Mouse (Mus musculus) cerebellum, postnatal 10 days (tissue): Measurements from ENCODE around the gene Pde11a.

Source experiments
- DNase-seq, 2 experiments: peaks; one replicate each; pipeline ENCODE4 v3.0.0; 2021; ENCODE audit warnings: mixed read lengths in 2 of 2

The Pde11a gene

GRCm38 (mm10) chr2:76051385-76051784 lies 287.2 kb downstream of the Pde11a start:
- no peak for DNase-seq

GRCm38 (mm10) chr2:76050911-76051310 lies 287.7 kb downstream of the Pde11a start:
- DNase-seq, result no peak

GRCm38 (mm10) chr2:76050092-76050491 lies 288.5 kb downstream of the Pde11a start:
- DNase-seq, result no peak

DNA sequence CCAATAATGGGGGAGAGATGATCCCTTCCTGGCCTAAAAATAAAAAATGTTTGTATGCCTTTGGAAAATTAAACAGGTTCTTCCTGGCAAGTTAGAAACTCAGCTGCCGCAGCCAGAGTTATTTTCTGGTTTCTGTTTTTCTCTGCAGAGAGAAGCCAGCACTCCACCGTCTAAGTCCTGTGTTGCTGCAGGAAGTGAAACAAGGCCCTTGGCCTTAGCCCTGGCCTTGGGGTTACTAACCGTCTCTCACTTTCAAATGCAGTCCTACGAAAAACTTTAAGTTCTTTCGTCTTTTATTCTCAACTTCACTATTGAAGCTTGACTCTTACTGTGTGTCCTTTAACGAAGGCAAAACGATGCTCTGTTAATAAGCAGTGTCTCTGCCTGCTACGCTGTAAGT lies 289.0 kb downstream of the Pde11a start:
- no peak for DNase-seq

DNA sequence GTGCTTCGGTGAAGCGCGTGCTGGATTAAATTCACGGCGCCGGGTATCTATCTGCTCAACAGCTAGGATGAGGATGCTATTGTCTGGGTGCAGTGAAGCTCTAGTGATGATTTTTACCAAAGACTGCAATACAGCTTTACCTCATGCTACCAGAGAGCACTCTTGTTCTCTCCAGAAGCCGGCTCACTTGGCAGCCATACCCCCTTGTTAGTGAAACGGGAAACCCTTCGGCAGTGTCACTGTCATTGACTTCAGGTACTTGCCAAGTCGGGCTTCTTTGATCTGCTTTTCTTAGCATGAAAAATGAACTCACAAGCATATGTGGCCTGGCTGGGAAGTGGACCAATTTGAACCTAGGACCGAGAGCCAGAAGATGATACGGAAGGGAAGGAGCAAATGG lies 290.8 kb downstream of the Pde11a start:
- DNase-seq, result peak; percentile 54 to 64

DNA sequence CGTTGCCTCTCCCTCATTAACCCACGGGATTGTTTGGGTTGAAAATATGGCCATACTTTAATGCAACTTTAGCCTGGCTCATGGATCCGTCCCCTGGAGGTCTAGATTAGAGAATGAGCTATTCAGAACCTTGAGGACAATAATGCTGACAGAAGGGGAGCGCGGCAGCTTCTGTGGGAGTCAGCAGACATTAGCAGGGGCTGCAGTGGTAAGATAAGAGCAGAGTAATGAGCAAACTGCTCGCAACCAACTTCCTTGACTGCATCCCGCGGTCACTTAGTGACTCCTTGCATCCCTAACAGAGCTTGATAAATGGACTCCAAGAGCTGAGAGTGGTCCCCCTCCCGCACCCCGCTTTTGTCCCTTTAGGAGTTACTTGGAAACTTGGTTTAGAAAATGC lies 296.4 kb downstream of the Pde11a start:
- no peak for DNase-seq

DNA sequence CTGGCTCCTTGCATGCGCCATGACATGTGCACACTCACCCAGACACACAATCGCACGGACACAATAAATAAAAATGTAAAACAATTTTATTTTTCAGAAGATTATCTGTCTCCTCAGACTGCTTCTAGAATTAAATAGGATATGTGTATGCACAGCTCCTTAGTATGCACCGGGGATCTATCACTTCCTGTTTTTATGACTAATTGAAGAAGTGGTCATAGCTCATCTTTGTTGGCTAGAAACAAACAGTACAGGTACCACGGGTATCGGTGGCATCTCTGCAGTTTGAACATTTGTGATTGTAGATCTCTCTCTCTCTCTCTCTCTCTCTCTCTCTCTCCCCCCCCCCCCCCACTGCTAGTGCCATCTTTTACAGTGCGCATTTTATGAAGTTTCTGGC lies 298.5 kb downstream of the Pde11a start:
- DNase-seq, result no peak

- DNase-seq, result peak; percentile 88 to 90
Measured at GRCm38 (mm10) chr2:76030080-76030479, 308.5 kb downstream of the Pde11a start.

DNA sequence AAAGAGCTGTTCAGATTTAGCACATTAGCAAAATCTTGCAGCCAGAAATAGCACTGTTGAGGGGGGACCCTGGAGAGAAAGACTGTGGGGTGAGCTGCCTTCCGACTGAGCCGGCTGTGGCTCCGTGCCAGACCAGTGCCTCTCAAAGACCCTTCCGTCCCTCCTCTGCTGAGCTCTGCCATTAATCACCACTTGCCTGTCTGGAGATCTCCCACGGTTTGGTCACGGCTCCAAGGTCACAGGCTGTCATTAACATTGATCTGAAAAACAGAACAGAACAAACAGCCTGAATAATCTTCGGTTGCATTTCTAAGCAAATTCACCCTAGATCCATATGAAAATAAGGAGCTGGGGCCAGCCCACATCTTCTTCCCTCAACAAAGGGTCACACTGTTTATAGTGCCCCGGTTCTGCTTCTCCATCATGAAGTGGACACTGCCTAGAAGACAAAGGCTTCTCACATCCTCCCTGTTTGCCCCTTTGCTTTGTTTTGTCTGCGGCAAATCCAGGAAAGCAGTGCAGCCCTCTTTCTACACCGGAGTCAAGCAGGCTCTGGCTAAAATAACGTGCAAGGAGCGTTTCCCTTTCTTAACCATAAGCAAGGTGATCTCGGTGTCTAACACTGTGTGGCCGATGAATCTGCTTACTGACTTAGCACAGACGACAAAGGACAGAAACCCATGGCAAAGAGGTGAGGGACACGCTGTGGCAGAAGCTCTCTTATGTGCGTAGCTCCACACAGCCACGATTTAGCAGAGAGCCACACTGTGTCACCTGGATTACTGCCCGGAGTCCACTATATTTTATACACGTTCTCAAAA lies 309.3 kb downstream of the Pde11a start:
- DNase-seq, result peak; percentile 85 to 89

GRCm38 (mm10) chr2:76016890-76017289 lies 321.7 kb downstream of the Pde11a start:
- DNase-seq, result peak; percentile 38 to 59

DNA sequence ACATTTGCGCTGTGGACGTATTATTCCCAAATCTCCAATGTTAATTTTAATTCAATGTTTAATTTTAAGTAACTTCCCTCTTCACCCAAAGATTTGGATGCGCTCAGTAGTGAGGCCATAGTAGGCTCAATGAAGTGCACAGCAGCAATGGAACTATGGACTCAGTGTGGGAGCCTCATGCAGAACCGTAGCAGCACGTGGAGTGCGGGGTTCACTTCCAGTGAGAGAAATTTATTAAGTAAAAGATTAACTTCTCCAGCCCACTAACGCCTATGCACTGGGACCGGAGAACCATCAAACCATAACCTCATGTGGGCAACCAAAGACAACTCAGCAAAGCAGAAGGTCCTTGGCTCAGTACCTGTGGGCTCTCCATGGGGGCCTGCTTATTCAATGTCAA lies 322.4 kb downstream of the Pde11a start:
- no peak for DNase-seq

DNA sequence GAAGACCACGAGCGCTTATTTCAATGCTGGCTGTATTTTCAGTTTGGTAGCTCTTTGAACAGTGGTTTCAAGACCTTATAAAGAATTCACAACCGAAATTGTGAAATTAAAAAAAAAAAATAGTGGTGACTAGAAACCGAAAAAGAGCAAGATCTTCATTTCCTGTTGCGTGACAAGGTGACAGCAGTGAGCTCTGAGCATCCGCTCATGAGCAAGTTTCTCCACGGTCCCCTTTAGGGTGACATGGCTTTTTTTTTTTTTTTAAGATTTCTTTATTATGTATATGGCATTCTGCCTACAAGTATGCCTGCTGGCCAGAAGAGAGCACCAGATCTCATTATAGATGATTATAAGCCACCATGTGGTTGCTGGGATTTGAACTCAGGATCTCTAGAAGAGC lies 323.1 kb downstream of the Pde11a start:
- no peak for DNase-seq

- no peak for DNase-seq
Measured at GRCm38 (mm10) chr2:76014659-76015058, 323.9 kb downstream of the Pde11a start.

DNA sequence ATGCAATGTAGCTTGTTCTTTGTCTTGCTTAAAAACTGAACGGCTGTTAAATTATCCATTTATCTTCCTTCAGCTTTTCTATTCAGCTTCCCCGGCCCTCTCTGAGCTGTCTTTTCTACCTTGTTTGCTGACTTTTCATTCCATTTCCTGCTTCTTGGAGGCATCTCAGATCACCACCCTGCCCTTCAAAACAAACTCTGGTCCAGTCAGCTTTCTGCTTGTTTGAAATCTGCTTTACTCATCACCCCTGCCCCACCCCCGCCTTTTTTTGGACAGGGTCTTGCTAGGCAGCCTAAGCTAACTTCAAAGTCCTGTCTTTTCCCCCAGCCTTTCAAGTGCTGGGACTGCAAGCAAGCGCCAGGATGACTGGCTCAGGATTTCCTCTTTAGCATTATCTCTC lies 332.4 kb downstream of the Pde11a start:
- no peak for DNase-seq

- DNase-seq, result no peak
Measured at GRCm38 (mm10) chr2:76002899-76003298, 335.7 kb downstream of the Pde11a start.

DNA sequence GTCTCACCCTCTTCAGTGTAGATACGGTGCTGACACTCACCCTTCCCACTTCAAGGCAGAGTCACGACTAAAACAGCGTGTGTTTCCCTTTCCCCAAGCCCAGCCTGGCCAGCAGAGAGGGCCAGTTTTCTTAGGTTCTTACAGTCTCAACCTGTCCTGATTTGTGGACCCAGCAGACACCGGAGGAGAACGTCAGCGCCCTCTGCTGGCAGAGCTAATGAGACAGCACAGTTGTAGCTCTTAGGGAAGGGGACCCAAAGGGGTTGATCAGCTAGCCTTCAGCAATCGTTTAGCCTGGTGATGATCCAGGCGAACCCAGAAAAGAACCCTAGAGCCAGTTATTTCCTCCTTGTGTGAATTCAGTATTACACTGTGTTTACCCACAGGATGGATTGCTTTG lies 337.2 kb downstream of the Pde11a start:
- peak; percentile 82 to 86 for DNase-seq

DNA sequence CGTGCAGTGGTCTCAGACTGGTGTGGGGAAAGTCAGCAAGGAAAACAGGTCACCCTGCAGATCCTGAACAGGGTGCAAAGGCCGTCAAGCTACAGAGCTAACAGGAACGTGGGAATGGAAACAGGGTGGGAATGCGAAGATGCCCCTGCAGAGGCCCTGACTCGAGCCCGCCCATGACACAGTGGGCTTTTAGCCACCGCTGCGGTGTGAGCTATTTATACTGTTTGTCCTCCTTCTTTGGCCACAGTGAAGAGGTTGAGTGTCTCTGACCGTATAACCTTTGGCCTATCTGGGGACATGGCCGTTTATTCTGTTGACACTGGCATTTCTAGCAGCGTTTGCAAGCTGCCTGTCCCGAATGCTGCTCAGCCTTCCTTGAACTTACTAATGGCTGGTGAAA lies 338.9 kb downstream of the Pde11a start:
- DNase-seq, result peak; percentile 28 to 37

DNA sequence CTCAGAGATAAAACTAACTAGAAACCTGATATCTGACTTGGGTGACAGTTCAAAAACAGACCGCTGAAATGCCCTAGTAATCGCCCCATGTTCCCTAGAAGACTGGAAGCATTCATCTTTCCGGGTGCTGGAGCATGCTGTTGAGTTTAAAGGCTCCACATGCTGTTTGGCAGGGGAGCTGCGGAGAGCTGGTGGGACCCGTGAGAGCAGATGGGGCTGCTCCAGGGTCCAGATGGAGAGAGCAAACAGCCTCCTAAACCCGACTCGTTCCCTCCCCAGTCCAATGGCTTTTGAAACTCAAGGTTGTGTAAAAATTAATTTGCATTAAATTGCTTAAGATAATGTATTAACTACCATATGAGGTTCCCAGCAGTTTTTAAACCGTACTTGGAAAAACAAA lies 339.9 kb downstream of the Pde11a start:
- DNase-seq, result peak; percentile 80 to 87

- DNase-seq, result peak in 1 of 2 experiments; percentile 18
Measured at GRCm38 (mm10) chr2:75997726-75998125, 340.8 kb downstream of the Pde11a start.

- no peak for DNase-seq
Measured at GRCm38 (mm10) chr2:75994841-75995240, 343.7 kb downstream of the Pde11a start.

DNA sequence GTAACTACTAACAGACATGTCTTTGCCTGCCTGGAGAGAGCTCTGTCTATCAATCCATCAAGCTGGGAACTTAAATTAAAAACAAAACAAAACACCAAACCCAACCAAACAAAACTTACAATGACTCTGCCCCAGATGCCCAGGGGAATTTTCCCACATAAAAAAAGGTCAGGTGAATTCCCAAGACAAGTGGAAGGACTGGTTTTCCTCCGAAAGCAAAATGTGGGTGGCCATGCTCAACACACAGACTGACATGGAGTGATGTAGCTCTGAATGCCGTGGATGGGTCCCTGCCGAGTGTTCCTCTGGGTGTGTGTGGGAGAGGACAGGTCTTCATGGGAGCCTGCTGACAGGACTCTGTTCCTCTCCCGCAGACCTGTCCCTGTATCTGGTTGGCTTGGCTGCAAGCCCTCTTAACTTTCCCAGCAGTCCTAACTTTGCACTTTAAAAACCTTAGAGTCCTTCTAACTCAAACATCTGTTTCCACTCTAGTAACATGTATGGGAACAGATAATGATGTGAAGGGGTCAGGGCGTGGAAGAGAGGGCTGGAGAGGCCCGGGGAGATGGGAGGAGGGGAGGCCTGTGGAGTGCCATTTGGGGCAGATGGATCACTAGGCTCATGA lies 346.9 kb downstream of the Pde11a start:
- no peak for DNase-seq

DNA sequence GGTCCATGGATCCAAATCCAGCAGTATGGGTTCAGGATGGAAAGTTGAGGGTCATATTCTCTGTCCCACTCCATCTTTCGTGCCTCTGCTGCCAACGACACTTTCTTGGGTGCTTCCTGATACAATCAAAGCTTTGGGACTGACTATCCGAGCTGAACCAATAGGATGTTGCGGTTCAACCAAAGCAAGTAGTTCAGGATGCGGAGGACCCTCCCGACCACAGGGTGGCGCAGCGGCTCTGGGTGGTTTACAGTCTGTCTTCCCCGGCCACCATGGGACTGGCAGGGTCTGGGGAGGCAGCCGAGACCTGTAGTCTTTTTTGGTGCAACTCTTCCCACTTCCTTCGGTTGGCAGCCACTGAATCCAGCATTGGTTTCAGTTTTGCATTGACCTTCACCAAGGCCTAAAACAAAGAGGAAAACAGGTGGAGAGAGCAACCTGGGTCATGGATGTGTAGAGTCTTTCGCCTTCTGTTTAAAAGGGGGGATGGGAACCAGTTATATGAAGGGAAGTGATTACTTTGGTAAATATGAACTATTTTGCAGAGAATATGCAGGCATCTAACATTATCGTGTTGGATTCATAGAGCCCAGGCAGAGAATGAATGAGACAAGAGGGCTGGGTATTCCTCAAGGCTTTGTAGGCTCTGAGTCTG lies 347.6 kb downstream of the Pde11a start:
- DNase-seq, result peak; percentile 87 to 88

- no peak for DNase-seq
Measured at GRCm38 (mm10) chr2:75989694-75990093, 348.9 kb downstream of the Pde11a start.
